Mouse (Mus musculus): Measurements from ENCODE around the gene Nr1h3. TPM values are rescaled to one million over a fixed set of nuclear protein-coding genes. Genes with fewer than 3 reads are reported as not detected.

Nr1h3 gene
- total and polyA plus RNA-seq, 2 experiments from 2014 or later = 2.0 to 9.8 TPM

DNA sequence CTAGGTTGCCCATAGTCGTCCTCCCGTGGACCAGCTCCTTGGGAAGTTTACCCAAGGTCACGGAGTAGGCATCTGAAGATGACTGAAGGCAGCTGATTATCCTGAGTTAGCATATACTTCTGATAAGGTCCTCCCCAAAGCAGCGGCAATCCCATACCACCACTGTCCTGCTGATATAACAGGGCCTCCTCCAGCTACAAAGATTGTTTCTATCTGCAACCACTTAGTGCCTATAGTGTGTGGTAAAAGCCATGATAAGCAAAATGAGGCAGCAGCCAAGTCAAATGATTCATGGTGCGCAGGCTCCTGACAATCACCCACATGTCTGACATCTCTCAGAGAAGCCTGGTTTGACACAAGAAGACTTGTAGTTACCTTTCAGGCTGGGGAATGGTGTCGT is 37.6 kb downstream of the Nr1h3 start:
- DNase-seq (ENCODE audit: low spot score) (no peak), ATAC-seq (ENCODE audit: insufficient read depth, low read depth) (no peak)
- Histone ChIP-seq H3K27ac (ENCODE audit: low read depth) (no peak overlapping the region), H3K9me3 (replicated peaks; ENCODE audit: control insufficient read depth, low read length) (no peaks in the 10 kb centered on the region), H3K4me3 (ENCODE audit: low read depth, low read length) (no peak overlapping the region), H3K27me3 (ENCODE audit: control insufficient read depth, insufficient read depth, low read length) (no peaks in the 10 kb centered on the region), H3K4me2 (ENCODE audit: low read depth, low read length) (no peak overlapping the region), H3K9ac (replicated peaks; ENCODE audit: low read depth, low read length) (no peak overlapping the region), H3K36me3 (replicated peaks; ENCODE audit: control insufficient read depth, insufficient read depth, low read length) (peaks cover 8% of the 10 kb centered on the region), H3K4me1 (ENCODE audit: control insufficient read depth, insufficient read depth) (peaks cover 5% of the 10 kb centered on the region)
- TF ChIP-seq CTCF (IDR thresholded peaks at IDR 0.05; ENCODE audit: low read depth) (no peak), EP300 (IDR thresholded peaks at IDR 0.05; ENCODE audit: low read depth) (no peak)
- WGBS = 35% methylated on average over 6 of the region's 6 CpGs

DNA sequence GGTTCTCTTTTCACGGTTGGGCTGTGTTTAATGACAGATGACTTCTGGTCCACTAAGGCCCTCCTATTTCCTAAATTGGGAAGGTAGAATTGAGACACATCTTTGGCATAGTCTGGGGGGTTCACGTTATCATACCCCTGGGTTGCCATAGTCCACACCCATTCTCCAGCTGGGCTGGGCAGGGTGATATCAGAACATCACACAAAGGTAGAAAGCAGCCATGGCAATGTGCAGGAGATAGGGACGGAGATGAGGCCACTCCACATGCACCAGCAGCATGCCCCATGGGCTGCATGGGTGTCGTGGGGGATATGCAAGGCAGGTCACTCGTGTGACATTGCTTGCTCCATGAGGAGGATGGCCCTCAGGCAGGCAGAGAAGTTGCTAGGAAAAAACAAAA is 39.1 kb downstream of the Nr1h3 start:
- ATAC-seq (ENCODE audit: insufficient read depth, low read depth) (no peak), DNase-seq (ENCODE audit: low spot score) (no peak)
- Histone ChIP-seq H3K4me3 (ENCODE audit: low read depth, low read length) (no peak overlapping the region), H3K9me3 (replicated peaks; ENCODE audit: control insufficient read depth, low read length) (no peaks in the 10 kb centered on the region), H3K4me2 (ENCODE audit: low read depth, low read length) (no peak overlapping the region), H3K27ac (ENCODE audit: low read depth) (no peak overlapping the region), H3K27me3 (ENCODE audit: control insufficient read depth, insufficient read depth, low read length) (no peaks in the 10 kb centered on the region), H3K9ac (replicated peaks; ENCODE audit: low read depth, low read length) (no peak overlapping the region), H3K36me3 (replicated peaks; ENCODE audit: control insufficient read depth, insufficient read depth, low read length) (peaks cover 8% of the 10 kb centered on the region), H3K4me1 (ENCODE audit: control insufficient read depth, insufficient read depth) (peaks cover 10% of the 10 kb centered on the region)
- TF ChIP-seq CTCF (IDR thresholded peaks at IDR 0.05; ENCODE audit: low read depth) = no peak
- TF ChIP-seq EP300 (IDR thresholded peaks at IDR 0.05; ENCODE audit: low read depth) = no peak
- 93% methylated on average over 5 of the region's 5 CpGs for WGBS

DNA sequence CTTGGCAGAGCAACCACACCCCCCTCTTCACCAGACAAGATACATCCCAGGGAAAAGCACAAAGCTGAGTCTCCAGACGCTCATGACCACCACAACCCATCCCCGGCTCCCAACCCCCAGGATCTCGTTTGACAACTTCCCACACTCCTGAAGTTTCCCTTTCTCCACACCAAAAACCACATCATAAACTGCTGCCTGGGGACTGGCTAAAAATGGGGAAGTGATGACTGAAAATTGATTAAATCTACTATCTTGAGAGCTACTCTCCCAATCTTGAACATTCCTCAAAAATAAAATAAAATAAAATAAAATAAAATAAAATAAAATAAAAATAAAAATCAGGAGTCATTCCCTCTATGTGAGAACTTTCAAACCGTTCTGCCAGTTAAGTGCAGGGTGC is 39.7 kb downstream of the Nr1h3 start:
- Histone ChIP-seq H3K9me3 (replicated peaks; ENCODE audit: control insufficient read depth, low read length) (no peaks in the 10 kb centered on the region), H3K9ac (replicated peaks; ENCODE audit: low read depth, low read length) (no peak overlapping the region), H3K36me3 (replicated peaks; ENCODE audit: control insufficient read depth, insufficient read depth, low read length) (peaks cover 8% of the 10 kb centered on the region), H3K27ac (ENCODE audit: low read depth) (no peak overlapping the region), H3K4me1 (ENCODE audit: control insufficient read depth, insufficient read depth) (peaks cover 10% of the 10 kb centered on the region), H3K27me3 (ENCODE audit: control insufficient read depth, insufficient read depth, low read length) (no peaks in the 10 kb centered on the region), H3K4me2 (ENCODE audit: low read depth, low read length) (no peak overlapping the region), H3K4me3 (ENCODE audit: low read depth, low read length) (no peak overlapping the region)
- ATAC-seq (ENCODE audit: insufficient read depth, low read depth) (no peak), DNase-seq (ENCODE audit: low spot score) (no peak)
- no peak for TF ChIP-seq EP300 (IDR thresholded peaks at IDR 0.05; ENCODE audit: low read depth)
- no peak for TF ChIP-seq CTCF (IDR thresholded peaks at IDR 0.05; ENCODE audit: low read depth)
- 87% methylated on average over 4 of the region's 4 CpGs for WGBS

DNA sequence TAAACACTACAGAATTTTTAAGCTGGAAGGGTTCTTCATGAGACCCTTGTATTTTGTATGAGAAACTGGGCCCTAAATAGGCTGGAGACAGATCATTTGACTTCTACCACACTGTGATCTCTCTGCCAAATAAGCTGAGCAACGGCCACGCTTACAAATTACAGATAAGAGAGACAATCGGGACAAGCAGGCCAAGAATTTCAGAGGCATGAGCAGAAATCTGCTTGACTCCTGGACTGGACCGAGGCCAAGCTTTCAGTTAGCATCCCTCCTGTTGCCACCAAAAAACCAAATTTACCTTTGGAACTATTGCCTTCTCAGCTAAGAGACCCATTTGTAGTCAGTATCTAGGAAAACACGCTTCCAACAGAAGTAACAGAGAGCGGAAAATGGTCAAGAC is 42.0 kb downstream of the Nr1h3 start:
- WGBS = 21% methylated on average over 6 of the region's 6 CpGs
- no peak for DNase-seq (ENCODE audit: low spot score)
- Histone ChIP-seq H3K36me3 (replicated peaks; ENCODE audit: control insufficient read depth, insufficient read depth, low read length) (no peaks in the 10 kb centered on the region; the same call in none of the 2 replicates), H3K27ac (ENCODE audit: low read depth) (no peak overlapping the region), H3K27me3 (ENCODE audit: control insufficient read depth, insufficient read depth, low read length) (no peaks in the 10 kb centered on the region), H3K9ac (replicated peaks; ENCODE audit: low read depth, low read length) (no peak overlapping the region), H3K4me3 (ENCODE audit: low read depth, low read length) (no peak overlapping the region), H3K9me3 (replicated peaks; ENCODE audit: control insufficient read depth, low read length) (no peaks in the 10 kb centered on the region), H3K4me1 (ENCODE audit: control insufficient read depth, insufficient read depth) (peaks cover 10% of the 10 kb centered on the region), H3K4me2 (ENCODE audit: low read depth, low read length) (no peak overlapping the region)
- no peak for ATAC-seq (ENCODE audit: insufficient read depth, low read depth)
- TF ChIP-seq EP300 (IDR thresholded peaks at IDR 0.05; ENCODE audit: low read depth) (no peak; the same call in 1 of the 2 replicates), CTCF (IDR thresholded peaks at IDR 0.05; ENCODE audit: low read depth) (no peak)

DNA sequence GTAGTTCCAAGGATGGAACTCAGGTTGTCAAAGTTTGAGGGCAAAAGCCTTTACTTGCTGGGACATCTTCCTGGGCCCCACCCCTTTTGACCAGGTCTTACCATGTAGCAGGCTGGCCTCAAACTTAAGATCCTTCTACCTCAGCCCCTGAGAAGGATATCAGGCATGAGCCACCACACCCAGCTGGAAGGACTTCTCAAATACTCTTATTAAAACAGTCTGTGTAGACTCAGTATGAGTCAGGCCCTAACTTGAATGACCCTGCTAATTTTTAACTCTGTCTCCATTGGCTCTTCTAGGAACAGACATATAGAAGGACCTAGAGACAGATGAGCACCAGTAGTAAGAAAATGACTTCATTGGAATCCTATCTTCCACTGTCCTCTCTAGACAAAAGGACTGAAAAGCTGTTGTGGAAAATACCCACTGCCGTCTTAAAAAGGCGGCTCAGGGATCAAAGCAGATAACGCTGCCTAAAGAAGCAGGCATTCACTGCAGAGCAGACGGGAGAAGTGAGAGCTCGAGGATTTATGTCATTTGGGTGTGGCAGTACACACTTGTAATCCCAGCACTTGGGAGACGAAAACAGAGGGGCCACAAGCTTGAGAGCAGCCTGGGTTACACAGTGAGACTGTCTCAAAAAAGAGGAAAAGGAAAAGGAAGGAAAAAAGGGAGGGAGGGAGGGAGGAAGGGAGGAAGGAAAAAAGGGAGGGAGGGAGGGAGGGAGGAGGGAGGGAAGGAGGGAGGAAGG is 45.5 kb downstream of the Nr1h3 start:
- no peak for DNase-seq (ENCODE audit: low spot score)
- H3K4me3 ChIP-seq (ENCODE audit: low read depth, low read length) = no peak overlapping the region
- H3K27me3 ChIP-seq (ENCODE audit: control insufficient read depth, insufficient read depth, low read length) = no peaks in the 10 kb centered on the region
- 55% methylated on average over 6 of the region's 6 CpGs for WGBS
- TF ChIP-seq CTCF (IDR thresholded peaks at IDR 0.05; ENCODE audit: low read depth) (no peak), EP300 (IDR thresholded peaks at IDR 0.05; ENCODE audit: low read depth) (no peak)
- no peak for ATAC-seq (ENCODE audit: insufficient read depth, low read depth)
- no peak overlapping the region for H3K9ac ChIP-seq (replicated peaks; ENCODE audit: low read depth, low read length)
- H3K4me1 ChIP-seq (ENCODE audit: control insufficient read depth, insufficient read depth) = peaks cover 10% of the 10 kb centered on the region
- H3K9me3 ChIP-seq (replicated peaks; ENCODE audit: control insufficient read depth, low read length) = no peaks in the 10 kb centered on the region
- no peak overlapping the region for H3K27ac ChIP-seq (ENCODE audit: low read depth)
- H3K4me2 ChIP-seq (ENCODE audit: low read depth, low read length) = no peak overlapping the region
- peaks cover 3% of the 10 kb centered on the region; the same call in 1 of the 2 replicates for H3K36me3 ChIP-seq (replicated peaks; ENCODE audit: control insufficient read depth, insufficient read depth, low read length)

DNA sequence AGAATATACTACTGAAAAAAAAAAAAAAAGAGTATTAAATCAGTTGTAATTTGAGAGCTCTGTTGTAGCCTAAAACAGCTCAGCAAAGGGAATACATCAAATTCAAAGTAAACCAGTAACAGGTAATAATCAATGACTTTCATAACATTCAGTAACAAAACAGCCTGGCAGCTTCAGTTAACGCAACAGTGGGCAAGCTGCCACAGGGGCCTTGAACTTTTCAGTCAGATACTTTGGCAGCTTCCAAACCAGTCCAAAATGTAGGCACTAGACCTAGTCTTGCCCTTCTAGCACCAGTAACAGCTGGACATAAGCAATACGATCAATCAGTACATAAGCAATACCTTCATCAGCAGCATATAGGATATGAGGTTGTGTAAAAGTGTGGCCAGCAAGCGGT is 48.5 kb downstream of the Nr1h3 start:
- H3K9me3 ChIP-seq (replicated peaks; ENCODE audit: control insufficient read depth, low read length) = no peaks in the 10 kb centered on the region
- H3K4me3 ChIP-seq (ENCODE audit: low read depth, low read length) = no peak overlapping the region
- no peaks in the 10 kb centered on the region for H3K27me3 ChIP-seq (ENCODE audit: control insufficient read depth, insufficient read depth, low read length)
- no peak for TF ChIP-seq CTCF (IDR thresholded peaks at IDR 0.05; ENCODE audit: low read depth)
- TF ChIP-seq EP300 (IDR thresholded peaks at IDR 0.05; ENCODE audit: low read depth) = no peak
- WGBS = 85% methylated on average over 3 of the region's 3 CpGs
- H3K36me3 ChIP-seq (replicated peaks; ENCODE audit: control insufficient read depth, insufficient read depth, low read length) = peaks cover 9% of the 10 kb centered on the region; the same call in 1 of the 2 replicates
- H3K4me1 ChIP-seq (ENCODE audit: control insufficient read depth, insufficient read depth) = no peaks in the 10 kb centered on the region
- no peak for ATAC-seq (ENCODE audit: insufficient read depth, low read depth)
- no peak overlapping the region for H3K4me2 ChIP-seq (ENCODE audit: low read depth, low read length)
- no peak overlapping the region for H3K9ac ChIP-seq (replicated peaks; ENCODE audit: low read depth, low read length)
- no peak overlapping the region for H3K27ac ChIP-seq (ENCODE audit: low read depth)
- no peak for DNase-seq (ENCODE audit: low spot score)

Data from heart, postnatal 0 days (tissue).